Mouse (Mus musculus) liver, embryonic 13.5 days (tissue): Measurements from ENCODE around the gene Ccdc24. TPM values are rescaled to one million over a fixed set of nuclear protein-coding genes. Genes with fewer than 3 reads are reported as not detected.

ENCODE experiments used
- ATAC-seq: fragments of 200-750 bp; cut with Nextera tagmentation; 2 replicates; pipeline ENCODE4 v1.8.0; 2017; ENCODE audit warnings: low read depth, mild to moderate bottlenecking, moderate number of reproducible peaks, moderate library complexity
- DNase-seq: peaks from one replicate; pipeline ENCODE4 v3.0.0; 2022
- H3K27ac ChIP-seq: fragments of 300-500 bp; sonication (generic); 2 replicates; pipeline ENCODE4 v1.5.1; 2015; ENCODE audit warnings: moderate library complexity, mild to moderate bottlenecking, inconsistent platforms
- H3K27me3 ChIP-seq: fragments of 300-500 bp; sonication (generic); 2 replicates; pipeline ENCODE4 v1.6.1; 2015; ENCODE audit warnings: mild to moderate bottlenecking, inconsistent platforms
- H3K36me3 ChIP-seq: fragments of 300-500 bp; sonication (generic); 2 replicates; pipeline ENCODE4 v1.6.1; 2015; ENCODE audit warnings: mild to moderate bottlenecking, inconsistent platforms
- H3K4me1 ChIP-seq: fragments of 300-500 bp; sonication (generic); replicated peaks from 2 replicates; pipeline ENCODE4 v1.6.1; 2015; ENCODE audit warnings: inconsistent platforms
- H3K4me2 ChIP-seq: fragments of 300-500 bp; sonication (generic); 2 replicates; pipeline ENCODE4 v1.6.1; 2015; ENCODE audit warnings: inconsistent platforms, mild to moderate bottlenecking, moderate library complexity
- H3K4me3 ChIP-seq: fragments of 300-500 bp; sonication (generic); replicated peaks from 2 replicates; pipeline ENCODE4 v1.5.1; 2015; ENCODE audit warnings: mild to moderate bottlenecking, inconsistent platforms
- H3K9ac ChIP-seq: fragments of 300-500 bp; sonication (generic); 2 replicates; pipeline ENCODE4 v1.6.1; 2015; ENCODE audit warnings: mild to moderate bottlenecking, inconsistent platforms
- H3K9me3 ChIP-seq: fragments of 300-500 bp; sonication (generic); replicated peaks from 2 replicates; pipeline ENCODE4 v1.6.1; 2016; ENCODE audit warnings: inconsistent platforms
- WGBS: fragments of 180-500 bp; shearing (Covaris S2); methylation state at CpG from one replicate; pipeline ENCODE4 v1.1.7; 2015; ENCODE audit not compliant: insufficient replicate concordance; 5-methylcytosine and 5-hydroxymethylcytosine counted together
- polyA plus RNA-seq: library from polyadenylated mRNA; unstranded; fragments of >200 nt; fragmentation: Nextera tagmentation; extraction: Ambion mirVana; gene quantifications from 2 replicates; pipeline ENCODE4 v1.2.1, GENCODE M21; 2015

Gene Ccdc24
- polyA plus RNA-seq, 1 experiment from 2014 or later: 1.0 TPM

DNA sequence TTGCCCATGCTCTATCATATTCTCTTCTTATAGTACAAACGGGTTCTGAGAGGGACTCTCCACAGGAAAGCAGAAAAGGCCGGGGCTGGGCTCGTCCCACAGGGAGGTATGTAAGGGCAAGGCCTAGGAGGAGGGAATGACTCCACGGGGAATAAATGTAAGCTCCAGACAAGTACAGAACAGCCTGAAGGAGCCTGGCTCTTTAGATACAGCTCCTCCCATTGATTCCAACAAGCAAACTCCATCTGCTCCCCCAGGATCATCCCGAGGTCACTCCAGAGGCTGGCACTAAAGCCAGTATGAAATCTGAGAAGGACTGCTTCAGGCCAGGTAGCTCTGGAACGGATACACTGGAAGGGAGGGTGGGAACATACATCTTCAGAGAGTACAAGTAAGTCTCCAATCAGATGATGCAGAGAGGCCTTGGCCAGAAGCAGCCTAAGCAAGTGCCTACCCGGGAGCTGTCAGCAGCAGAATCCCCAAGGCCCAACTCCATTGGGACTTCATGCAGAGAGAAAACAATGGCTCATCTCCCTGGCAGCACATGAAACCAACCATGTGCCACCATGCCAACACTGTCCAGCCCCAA, 40.4 kb upstream of the Ccdc24 start:
- H3K27me3 ChIP-seq: no peaks in the 10 kb centered on the region
- H3K27ac ChIP-seq: peak overlapping the region; percentile 40
- 80% methylated on average over 7 of the region's 7 CpGs for WGBS
- H3K4me1 ChIP-seq: peaks cover 78% of the 10 kb centered on the region
- peak overlapping the region; percentile 87 for H3K4me3 ChIP-seq
- peak overlapping the region; percentile 46; the same call in 1 of the 2 replicates for H3K9ac ChIP-seq
- H3K4me2 ChIP-seq: peak overlapping the region; percentile 97
- no peaks in the 10 kb centered on the region for H3K9me3 ChIP-seq
- ATAC-seq (no peak), DNase-seq (no peak)
- peaks cover 29% of the 10 kb centered on the region for H3K36me3 ChIP-seq

DNA sequence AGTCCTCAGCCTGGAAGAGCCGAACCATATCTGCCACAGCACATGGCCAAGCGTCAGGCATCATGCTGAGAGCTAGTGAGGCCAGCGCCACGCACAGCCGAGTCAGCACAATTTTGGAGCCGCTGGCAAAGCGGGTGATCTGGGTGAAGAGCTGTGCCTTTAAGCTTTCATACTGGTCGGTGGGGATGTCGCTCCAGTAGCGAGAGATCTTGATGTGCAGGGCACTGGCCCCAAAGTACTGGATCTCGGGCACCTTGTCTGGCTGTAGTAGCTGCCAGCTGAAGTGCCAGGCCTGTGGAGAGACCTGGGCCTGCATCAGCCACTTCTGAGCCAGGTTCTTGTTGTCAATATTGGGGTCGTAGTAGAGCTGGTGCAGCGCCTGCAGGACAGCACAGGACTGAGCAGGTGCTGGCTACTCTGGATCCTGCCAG, 39.8 kb upstream of the Ccdc24 start:
- no peak overlapping the region for H3K4me3 ChIP-seq
- peaks cover 32% of the 10 kb centered on the region for H3K36me3 ChIP-seq
- 89% methylated on average over 13 of the region's 13 CpGs for WGBS
- peaks cover 73% of the 10 kb centered on the region for H3K4me1 ChIP-seq
- no peak overlapping the region; the same call in 1 of the 2 replicates for H3K9ac ChIP-seq
- ATAC-seq (no peak), DNase-seq (no peak)
- H3K4me2 ChIP-seq: no peak overlapping the region
- no peak overlapping the region for H3K27ac ChIP-seq
- no peaks in the 10 kb centered on the region for H3K9me3 ChIP-seq
- no peaks in the 10 kb centered on the region for H3K27me3 ChIP-seq

- Histone ChIP-seq H3K27me3 (no peaks in the 10 kb centered on the region), H3K36me3 (peaks cover 60% of the 10 kb centered on the region), H3K4me1 (peaks cover 52% of the 10 kb centered on the region), H3K4me2 (no peak overlapping the region), H3K27ac (no peak overlapping the region), H3K4me3 (no peak overlapping the region), H3K9me3 (no peaks in the 10 kb centered on the region), H3K9ac (no peak overlapping the region)
- DNase-seq: no peak
- WGBS: 80% methylated on average over 8 of the region's 8 CpGs
- no peak for ATAC-seq
These were observed 36.6 kb upstream of the Ccdc24 start for GRCm38 (mm10) chr4:117908834-117909453.

DNA sequence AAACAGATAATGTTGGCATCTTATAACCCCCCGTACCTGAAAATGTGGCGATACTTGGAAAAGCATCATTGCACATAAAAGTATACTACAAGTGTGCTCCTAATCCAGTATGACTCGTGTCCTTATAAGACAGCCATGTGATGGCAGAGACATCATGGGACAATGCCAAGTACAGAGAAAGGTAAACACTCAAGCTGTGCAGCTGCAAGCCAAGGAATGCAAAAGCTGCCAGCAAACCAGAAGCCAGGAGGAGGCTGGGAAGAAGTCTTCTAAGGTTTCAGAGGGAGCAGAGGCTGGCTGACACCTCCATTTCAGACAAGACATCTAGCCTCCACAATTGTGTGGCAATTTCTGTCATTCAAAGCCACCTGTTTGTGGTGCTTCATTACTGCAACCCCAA, 33.8 kb upstream of the Ccdc24 start:
- no peaks in the 10 kb centered on the region for H3K27me3 ChIP-seq
- H3K4me2 ChIP-seq: no peak overlapping the region
- H3K36me3 ChIP-seq: peaks cover 77% of the 10 kb centered on the region
- no peak overlapping the region for H3K9ac ChIP-seq
- no peak for ATAC-seq
- DNase-seq: no peak
- H3K4me1 ChIP-seq: peaks cover 26% of the 10 kb centered on the region
- H3K4me3 ChIP-seq: no peak overlapping the region
- H3K27ac ChIP-seq: no peak overlapping the region
- H3K9me3 ChIP-seq: no peaks in the 10 kb centered on the region
- 78% methylated on average over 3 of the region's 3 CpGs for WGBS

- H3K4me3 ChIP-seq: no peak overlapping the region
- ATAC-seq (no peak), DNase-seq (no peak)
- no peaks in the 10 kb centered on the region for H3K27me3 ChIP-seq
- peaks cover 84% of the 10 kb centered on the region for H3K36me3 ChIP-seq
- H3K9ac ChIP-seq: no peak overlapping the region
- H3K9me3 ChIP-seq: no peaks in the 10 kb centered on the region
- peaks cover 15% of the 10 kb centered on the region for H3K4me1 ChIP-seq
- no peak overlapping the region for H3K4me2 ChIP-seq
- WGBS: 94% methylated on average over 8 of the region's 8 CpGs
- H3K27ac ChIP-seq: no peak overlapping the region
These were observed 32.4 kb upstream of the Ccdc24 start for GRCm38 (mm10) chr4:117904761-117905160.

GRCm38 (mm10) chr4:117904094-117904493, 31.7 kb upstream of the Ccdc24 start:
- Histone ChIP-seq H3K9ac (no peak overlapping the region), H3K9me3 (no peaks in the 10 kb centered on the region), H3K4me2 (no peak overlapping the region), H3K4me1 (peaks cover 12% of the 10 kb centered on the region; the same call in 1 of the 2 replicates), H3K27me3 (no peaks in the 10 kb centered on the region), H3K4me3 (no peak overlapping the region), H3K27ac (no peak overlapping the region), H3K36me3 (peaks cover 87% of the 10 kb centered on the region)
- no peak for DNase-seq
- 89% methylated on average over 10 of the region's 10 CpGs for WGBS
- no peak for ATAC-seq

DNA sequence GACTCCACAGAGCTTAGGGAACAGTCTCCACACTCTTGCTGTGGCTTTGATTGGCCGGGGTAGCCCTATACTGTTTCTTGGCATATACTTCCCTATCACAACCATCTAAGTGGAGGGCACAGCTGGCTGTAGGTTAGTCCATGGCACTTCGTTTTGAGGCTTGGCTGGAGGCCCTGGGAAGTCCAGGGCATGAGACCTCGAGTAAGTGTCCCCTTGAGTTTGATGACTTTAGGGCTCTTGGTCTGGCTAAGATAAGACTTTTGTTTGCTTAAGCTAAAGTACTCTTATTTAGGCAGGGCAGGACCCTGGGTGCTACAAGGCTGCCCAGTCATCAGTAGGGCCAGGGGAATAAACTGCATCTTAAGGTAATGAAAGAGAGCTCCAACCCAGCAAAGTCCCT, 25.8 kb upstream of the Ccdc24 start:
- Histone ChIP-seq H3K4me1 (no peaks in the 10 kb centered on the region), H3K4me2 (no peak overlapping the region), H3K36me3 (peaks cover 88% of the 10 kb centered on the region), H3K27ac (no peak overlapping the region), H3K27me3 (no peaks in the 10 kb centered on the region), H3K9ac (no peak overlapping the region), H3K9me3 (no peaks in the 10 kb centered on the region), H3K4me3 (no peak overlapping the region)
- ATAC-seq (no peak), DNase-seq (no peak)
- WGBS: 71% methylated on average over 3 of the region's 3 CpGs

- Histone ChIP-seq H3K9me3 (no peaks in the 10 kb centered on the region), H3K27ac (no peak overlapping the region), H3K36me3 (peaks cover 67% of the 10 kb centered on the region), H3K27me3 (no peaks in the 10 kb centered on the region), H3K4me2 (no peak overlapping the region), H3K4me3 (no peak overlapping the region), H3K4me1 (peaks cover 9% of the 10 kb centered on the region), H3K9ac (no peak overlapping the region)
- DNase-seq: no peak
- ATAC-seq: no peak
- WGBS: 89% methylated on average over 6 of the region's 6 CpGs
These were observed 23.7 kb upstream of the Ccdc24 start for GRCm38 (mm10) chr4:117896031-117896430.

DNA sequence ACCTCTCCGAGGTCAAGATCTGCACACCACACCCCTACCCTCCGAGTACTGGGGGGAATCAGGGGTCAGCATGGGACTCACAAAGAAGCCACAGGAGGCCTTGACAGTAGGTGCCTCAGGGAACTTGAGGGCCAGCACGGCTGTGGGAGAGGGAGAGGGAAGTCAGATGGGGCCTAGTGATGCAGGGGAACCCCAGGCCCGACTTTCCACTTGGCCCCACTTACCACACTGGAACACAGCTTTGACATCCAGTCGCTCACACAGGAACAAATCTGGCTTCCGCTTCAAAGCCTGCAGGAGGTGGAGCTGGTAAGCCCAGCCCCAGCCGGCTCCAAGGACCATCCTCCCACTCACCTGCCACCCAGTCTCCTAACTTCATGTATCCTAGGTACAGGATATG, 23.0 kb upstream of the Ccdc24 start:
- 79% methylated on average over 7 of the region's 7 CpGs for WGBS
- no peak for DNase-seq
- no peaks in the 10 kb centered on the region for H3K27me3 ChIP-seq
- H3K4me1 ChIP-seq: peaks cover 15% of the 10 kb centered on the region
- no peak for ATAC-seq
- H3K4me3 ChIP-seq: no peak overlapping the region
- no peak overlapping the region for H3K4me2 ChIP-seq
- no peak overlapping the region for H3K27ac ChIP-seq
- no peaks in the 10 kb centered on the region for H3K9me3 ChIP-seq
- H3K36me3 ChIP-seq: peaks cover 66% of the 10 kb centered on the region
- no peak overlapping the region for H3K9ac ChIP-seq

- 84% methylated on average over 8 of the region's 8 CpGs for WGBS
- Histone ChIP-seq H3K27me3 (no peaks in the 10 kb centered on the region), H3K36me3 (peaks cover 66% of the 10 kb centered on the region), H3K9ac (no peak overlapping the region), H3K4me2 (no peak overlapping the region), H3K4me3 (no peak overlapping the region), H3K9me3 (no peaks in the 10 kb centered on the region), H3K4me1 (peaks cover 17% of the 10 kb centered on the region), H3K27ac (no peak overlapping the region)
- DNase-seq: no peak
- no peak for ATAC-seq
These were observed 22.2 kb upstream of the Ccdc24 start for GRCm38 (mm10) chr4:117894601-117895000.

- peaks cover 61% of the 10 kb centered on the region for H3K36me3 ChIP-seq
- ATAC-seq: no peak
- no peaks in the 10 kb centered on the region for H3K9me3 ChIP-seq
These were observed 21.0 kb upstream of the Ccdc24 start for GRCm38 (mm10) chr4:117893376-117893775.

DNA sequence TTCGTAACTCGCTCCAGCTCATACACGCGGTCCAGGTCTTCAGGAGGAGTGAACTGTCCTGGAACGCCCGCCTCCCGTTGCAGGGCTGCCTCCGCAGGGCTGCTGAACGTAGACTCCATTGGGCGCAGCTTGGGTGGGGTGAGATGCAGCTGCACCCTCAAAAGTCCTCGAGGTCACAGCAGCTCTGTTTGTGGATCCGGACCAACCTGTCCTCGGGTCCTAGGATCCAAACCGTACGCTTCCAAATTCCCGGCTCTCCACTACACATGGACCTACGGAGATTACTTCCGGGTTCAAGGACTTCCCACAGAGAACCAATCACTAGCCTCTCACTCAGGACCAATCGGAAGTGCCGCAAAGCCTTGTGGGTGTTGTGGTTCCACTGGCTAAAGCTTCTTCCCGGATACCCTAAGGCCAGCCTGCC, 19.4 kb upstream of the Ccdc24 start, which contains the start of gene Dph2:
Gene Dph2 (minus strand): TSS at position 295 of the 424 bp plus-strand sequence.
- WGBS: under 1% methylated on average over 21 of the region's 21 CpGs
- H3K27ac ChIP-seq: 0 out of 2 replicates have a peak within 1 kb of the TSS, but pooled peaks have one; percentile 25
- peaks cover 49% of the 10 kb centered on the region for H3K36me3 ChIP-seq

More at GRCm38 (mm10) chr4:117893376-117893775, 21.0 kb upstream of the Ccdc24 start:
- Histone ChIP-seq H3K27me3 (no peaks in the 10 kb centered on the region), H3K9ac (no peak overlapping the region), H3K27ac (no peak overlapping the region), H3K4me1 (peaks cover 17% of the 10 kb centered on the region), H3K4me3 (no peak overlapping the region), H3K4me2 (no peak overlapping the region)
- DNase-seq: peak; percentile 46
- 31% methylated on average over 9 of the region's 9 CpGs for WGBS

More for the DNA sequence above, 19.4 kb upstream of the Ccdc24 start, which contains the start of gene Dph2:
- ATAC-seq (peak; percentile 78), DNase-seq (peak; percentile 75)
- H3K9me3 ChIP-seq: no peaks in the 10 kb centered on the region
- peak within 1 kb of the TSS; percentile 77 for H3K4me2 ChIP-seq
- peak within 1 kb of the TSS; percentile 85 for H3K4me3 ChIP-seq
- H3K9ac ChIP-seq: peak within 1 kb of the TSS; percentile 70
- peaks cover 25% of the 10 kb centered on the region for H3K4me1 ChIP-seq
- H3K27me3 ChIP-seq: no peaks in the 10 kb centered on the region
